Mouse (Mus musculus) heart, postnatal 0 days (tissue): ENCODE results near the gene Adora2b.

Experiments used
- CTCF ChIP-seq: IDR thresholded peaks from 2 replicates; pipeline ENCODE4 v1.5.1; 2016; ENCODE audit warnings: antibody characterized with exemption, control low read depth, low read depth
- EP300 ChIP-seq: IDR thresholded peaks from 2 replicates; pipeline ENCODE4 v1.6.1; 2016; ENCODE audit warnings: antibody characterized with exemption, low read depth

DNA sequence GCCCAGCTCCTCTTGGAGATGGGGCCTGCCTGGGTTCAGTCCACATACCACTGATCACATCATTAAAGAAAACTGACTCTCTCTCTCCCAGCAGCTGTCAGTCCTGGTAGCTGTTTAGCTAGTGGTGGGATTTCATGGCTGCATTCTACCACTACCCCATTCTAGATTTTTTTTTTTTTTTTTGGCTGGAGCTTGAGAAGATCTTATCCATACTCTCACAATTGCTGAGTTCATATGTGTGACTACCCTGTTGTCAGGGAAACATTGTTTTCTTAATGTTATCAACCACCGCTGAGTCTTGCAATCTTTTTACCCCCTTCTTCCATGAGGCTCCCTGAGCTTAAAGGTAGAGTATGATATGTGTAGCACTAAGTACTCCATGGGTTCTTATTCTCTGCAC, 46.1 kb upstream of the Adora2b start:
- TF ChIP-seq CTCF (no peak), EP300 (no peak)
